Mouse (Mus musculus): ENCODE measurements around the gene Them7. TPM values are rescaled to one million over a fixed set of nuclear protein-coding genes. Genes with fewer than 3 reads are reported as not detected.

The Them7 gene
- polyA plus RNA-seq, 1 experiment from 2014 or later = 1.8 TPM

GRCm38 (mm10) chr2:105428029-105428428, 203.9 kb downstream of the Them7 start:
- no peaks in the 10 kb centered on the region for H3K9me3 ChIP-seq (ENCODE audit: control insufficient read depth, low read length)
- no peak overlapping the region for H3K9ac ChIP-seq (ENCODE audit: low read length)
- no peak overlapping the region for H3K4me2 ChIP-seq (ENCODE audit: low read depth, severe bottlenecking)
- H3K27ac ChIP-seq (replicated peaks; ENCODE audit: low read depth, low read length) = no peak overlapping the region
- peak; percentile 63; the same call in 1 of the 2 replicates for ATAC-seq (ENCODE audit: insufficient number of reproducible peaks, low FRiP score, low TSS enrichment, low read depth)
- H3K27me3 ChIP-seq (ENCODE audit: control insufficient read depth, insufficient read depth, low read length) = no peaks in the 10 kb centered on the region
- DNase-seq (ENCODE audit: low spot score) = peak; percentile 81
- no peaks in the 10 kb centered on the region for H3K36me3 ChIP-seq (ENCODE audit: control insufficient read depth, insufficient read depth, low read length)
- H3K4me1 ChIP-seq (ENCODE audit: control insufficient read depth, insufficient read depth, low read length) = peaks cover 2% of the 10 kb centered on the region; the same call in 1 of the 2 replicates
- H3K4me3 ChIP-seq (ENCODE audit: low read depth, low read length) = no peak overlapping the region
- WGBS = 6% methylated on average over 12 of the region's 12 CpGs

GRCm38 (mm10) chr2:105428467-105428866, 204.3 kb downstream of the Them7 start:
- WGBS = 27% methylated on average over 6 of the region's 6 CpGs
- Histone ChIP-seq H3K9me3 (ENCODE audit: control insufficient read depth, low read length) (no peaks in the 10 kb centered on the region), H3K36me3 (ENCODE audit: control insufficient read depth, insufficient read depth, low read length) (no peaks in the 10 kb centered on the region), H3K4me2 (ENCODE audit: low read depth, severe bottlenecking) (no peak overlapping the region), H3K9ac (ENCODE audit: low read length) (no peak overlapping the region), H3K27me3 (ENCODE audit: control insufficient read depth, insufficient read depth, low read length) (no peaks in the 10 kb centered on the region), H3K4me3 (ENCODE audit: low read depth, low read length) (no peak overlapping the region), H3K27ac (replicated peaks; ENCODE audit: low read depth, low read length) (no peak overlapping the region), H3K4me1 (ENCODE audit: control insufficient read depth, insufficient read depth, low read length) (peaks cover 3% of the 10 kb centered on the region; the same call in 1 of the 2 replicates)
- ATAC-seq (ENCODE audit: insufficient number of reproducible peaks, low FRiP score, low TSS enrichment, low read depth) = no peak
- DNase-seq (ENCODE audit: low spot score) = no peak

Other genes with a start within 250 kb of the Them7 start
- gene Eif3m, start 207.2 kb upstream of the Them7 start, polyA plus RNA-seq (2014; fragmentation: Nextera tagmentation; extraction: Ambion mirVana) = 330 and 332 TPM in 2 replicates
- gene Gm11060, start 132.3 kb upstream of the Them7 start, polyA plus RNA-seq (2014; fragmentation: Nextera tagmentation; extraction: Ambion mirVana) = not detected in 2 replicates
- 1.7 and 2.0 TPM in 2 replicates for gene Wt1, start 97.8 kb upstream of the Them7 start, polyA plus RNA-seq (2014; fragmentation: Nextera tagmentation; extraction: Ambion mirVana)
- 131 and 140 TPM in 2 replicates for gene Rcn1, start 175.0 kb downstream of the Them7 start, polyA plus RNA-seq (2014; fragmentation: Nextera tagmentation; extraction: Ambion mirVana)